Mouse (Mus musculus) heart, postnatal 0 days (tissue): Measurements from ENCODE around the gene Kcnj15.

Experiments used
- CTCF ChIP-seq: IDR thresholded peaks from 2 replicates; pipeline ENCODE4 v1.5.1; 2016; ENCODE audit warnings: antibody characterized with exemption, control low read depth, low read depth
- EP300 ChIP-seq: IDR thresholded peaks from 2 replicates; pipeline ENCODE4 v1.6.1; 2016; ENCODE audit warnings: antibody characterized with exemption, low read depth

GRCm38 (mm10) chr16:95223435-95223834 lies 33.9 kb upstream of the Kcnj15 start:
- TF ChIP-seq CTCF (no peak), EP300 (no peak)
